Mouse (Mus musculus) adrenal gland, adult 18-20 months (tissue): Measurements from ENCODE around the gene Npas2. TPM values are rescaled to one million over a fixed set of nuclear protein-coding genes. Genes with fewer than 3 reads are reported as not detected.

Experiments
- DNase-seq, 2 experiments: peaks; one replicate each; pipeline ENCODE4 v3.0.0; 2021 to 2022; ENCODE audit warnings: low spot score in 2 of 2
- total RNA-seq, 2 experiments: library from RNA; stranded (reverse); gene quantifications; 1 replicate in 1 of 2; 2 replicates in 1 of 2; pipeline ENCODE4 v1.2.3; 2021

The Npas2 gene
- total RNA-seq, 2 experiments from 2014 or later: 6.1 to 11.9 TPM

- DNase-seq: peak; percentile 31 to 33
Observed at GRCm38 (mm10) chr1:39280989-39281875, 87.7 kb downstream of the Npas2 start.

- DNase-seq: peak in 1 of 2 experiments; percentile 20
Observed at GRCm38 (mm10) chr1:39281888-39282287, 88.4 kb downstream of the Npas2 start.

GRCm38 (mm10) chr1:39283323-39283722 lies 89.8 kb downstream of the Npas2 start:
- no peak for DNase-seq

GRCm38 (mm10) chr1:39284786-39285185 lies 91.3 kb downstream of the Npas2 start:
- peak in 1 of 2 experiments; percentile 56 for DNase-seq

DNA sequence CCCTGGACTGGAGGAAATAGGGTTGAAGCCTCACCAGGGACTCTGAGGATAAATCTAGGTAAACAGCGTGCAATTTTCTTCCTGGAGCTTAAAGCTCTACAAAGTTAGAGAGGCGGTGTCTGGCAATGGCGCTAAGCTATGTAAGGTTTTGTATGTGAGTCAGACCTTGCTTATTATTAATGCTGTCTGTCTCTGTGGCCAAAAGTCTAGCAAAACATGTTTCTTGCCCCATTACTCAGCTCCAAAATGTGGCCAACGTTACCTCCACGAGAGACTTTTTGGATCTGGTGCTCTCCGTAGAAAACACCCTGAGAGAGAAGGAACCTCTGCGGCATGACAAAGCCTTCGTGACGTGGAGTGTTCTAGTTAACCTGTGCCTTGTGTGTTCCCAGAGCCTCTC lies 93.5 kb downstream of the Npas2 start:
- DNase-seq: no peak

- no peak for DNase-seq
Observed at GRCm38 (mm10) chr1:39287831-39288230, 94.3 kb downstream of the Npas2 start.

- no peak for DNase-seq
Observed at GRCm38 (mm10) chr1:39288425-39288824, 94.9 kb downstream of the Npas2 start.

DNA sequence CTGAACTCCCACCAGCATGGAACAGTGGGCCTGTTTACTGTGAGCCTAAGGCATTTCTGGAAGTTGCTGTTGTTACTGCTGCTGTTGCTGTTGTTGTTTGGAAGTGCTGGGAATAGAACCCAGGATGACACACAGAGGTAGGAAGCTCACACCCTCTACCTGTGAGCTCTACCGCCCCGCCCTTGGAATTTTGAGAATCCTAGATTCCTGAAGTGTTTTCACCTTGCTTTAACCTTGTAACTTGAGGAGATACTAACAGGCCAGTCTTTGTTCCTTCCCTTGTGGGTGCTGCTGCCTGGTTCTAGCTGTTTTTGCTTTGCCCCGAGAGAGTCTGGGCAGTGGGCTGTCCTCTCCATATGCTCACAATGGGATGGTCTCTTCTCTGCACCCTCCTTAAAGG lies 98.5 kb downstream of the Npas2 start:
- no peak for DNase-seq

- no peak for DNase-seq
Observed at GRCm38 (mm10) chr1:39298294-39298693, 104.8 kb downstream of the Npas2 start.

- DNase-seq: no peak
Observed at GRCm38 (mm10) chr1:39300243-39300642, 106.7 kb downstream of the Npas2 start.

GRCm38 (mm10) chr1:39300676-39301075 lies 107.1 kb downstream of the Npas2 start:
- peak in 1 of 2 experiments; percentile 23 for DNase-seq

- DNase-seq: no peak
Observed at GRCm38 (mm10) chr1:39302246-39302645, 108.7 kb downstream of the Npas2 start.

DNA sequence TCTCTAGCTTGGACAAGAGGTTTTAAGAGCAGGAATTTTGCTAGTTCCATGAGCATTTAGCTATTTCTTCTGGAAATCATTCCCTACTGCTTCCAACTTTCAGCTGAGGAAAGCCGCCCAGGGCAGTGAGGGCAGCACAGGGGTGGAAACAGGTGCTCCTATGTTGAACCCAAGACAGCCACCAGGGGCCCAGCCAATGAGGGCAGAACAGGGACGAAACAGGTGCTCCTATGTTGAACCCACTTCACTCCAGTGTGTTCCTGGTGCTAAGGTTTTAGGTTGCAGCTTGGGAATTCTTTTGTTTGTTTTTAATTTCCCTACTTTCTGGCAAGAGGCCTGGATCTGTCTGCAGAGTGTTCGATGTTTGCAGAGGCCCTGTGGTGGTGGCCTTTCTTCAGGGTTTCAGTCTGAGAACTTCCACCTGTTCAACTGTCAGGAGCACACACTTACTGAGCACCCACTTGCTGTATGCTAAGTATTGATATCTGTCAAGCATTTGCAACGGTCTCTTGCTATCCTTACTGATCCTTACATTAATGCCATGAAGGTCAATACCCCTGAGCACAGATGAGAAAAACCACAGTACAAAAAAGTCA lies 109.6 kb downstream of the Npas2 start:
- DNase-seq: no peak

- no peak for DNase-seq
Observed at GRCm38 (mm10) chr1:39307291-39307690, 113.8 kb downstream of the Npas2 start.

DNA sequence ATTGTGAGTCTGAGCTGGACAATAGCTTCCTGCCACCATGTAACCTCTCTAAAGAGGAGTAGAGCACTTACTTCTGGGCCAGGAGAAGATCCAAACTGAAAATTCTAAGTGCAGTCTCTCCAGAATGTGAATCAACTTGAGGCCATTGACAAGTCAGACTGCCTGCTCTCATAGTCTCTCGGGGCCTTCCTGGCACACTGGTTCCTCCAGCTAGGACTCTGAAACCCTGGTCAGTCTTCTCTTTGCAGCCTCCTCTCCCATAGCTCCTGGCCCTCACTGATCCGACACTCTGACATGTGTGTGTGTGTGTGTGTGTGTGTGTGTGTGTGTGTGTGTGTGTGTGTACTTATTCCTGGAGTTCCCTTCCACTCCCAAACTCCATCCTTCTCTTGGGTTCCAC lies 114.4 kb downstream of the Npas2 start:
- no peak for DNase-seq

DNA sequence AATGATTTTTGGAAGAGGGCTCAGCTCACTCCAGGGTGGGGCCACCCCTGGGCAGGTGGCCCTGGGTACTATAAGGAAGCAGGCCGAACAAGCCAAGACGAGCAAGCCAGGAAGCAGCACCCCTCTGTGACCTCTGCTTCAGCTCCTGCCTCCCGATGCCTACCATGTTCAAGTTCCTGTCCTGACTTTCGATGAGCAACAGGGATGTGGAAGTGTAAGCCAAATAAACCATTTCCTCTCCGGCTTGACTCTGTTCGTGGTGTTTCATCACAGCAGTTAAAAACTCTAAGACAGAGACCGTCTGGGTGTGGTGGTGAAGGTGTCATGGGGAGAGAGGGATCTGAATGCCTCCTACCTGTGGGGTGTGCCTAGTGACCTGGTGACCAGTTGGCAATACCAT lies 116.0 kb downstream of the Npas2 start:
- no peak for DNase-seq

DNA sequence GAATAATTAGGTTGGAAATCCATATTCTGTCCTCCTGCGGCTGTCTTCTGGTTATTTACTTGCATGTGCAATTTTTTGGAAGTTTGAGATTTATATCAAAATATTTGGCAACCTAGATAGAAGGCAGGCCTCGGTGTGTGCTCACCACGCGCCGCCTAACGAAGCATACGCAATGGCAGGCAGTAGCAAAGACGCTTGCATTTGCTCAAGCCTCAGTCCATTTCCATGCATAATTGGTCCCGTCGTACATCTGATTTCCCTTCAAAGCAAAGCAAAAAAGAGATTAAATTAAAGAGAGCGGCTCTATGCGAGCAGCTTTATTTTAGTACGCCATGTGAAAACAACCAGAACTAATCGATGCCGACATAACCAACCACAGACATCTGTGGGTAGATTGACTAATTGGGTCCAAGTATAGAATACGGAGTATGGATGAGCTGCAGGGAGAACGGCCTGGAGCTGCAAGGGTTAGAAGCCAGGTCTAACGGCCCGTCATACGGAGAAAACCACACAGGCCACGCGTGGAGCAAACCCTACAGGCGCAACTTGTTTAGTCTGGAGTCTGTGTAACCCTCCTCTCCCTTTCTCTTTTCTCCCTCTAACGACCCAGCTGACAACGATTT lies 118.9 kb downstream of the Npas2 start:
- no peak for DNase-seq

DNA sequence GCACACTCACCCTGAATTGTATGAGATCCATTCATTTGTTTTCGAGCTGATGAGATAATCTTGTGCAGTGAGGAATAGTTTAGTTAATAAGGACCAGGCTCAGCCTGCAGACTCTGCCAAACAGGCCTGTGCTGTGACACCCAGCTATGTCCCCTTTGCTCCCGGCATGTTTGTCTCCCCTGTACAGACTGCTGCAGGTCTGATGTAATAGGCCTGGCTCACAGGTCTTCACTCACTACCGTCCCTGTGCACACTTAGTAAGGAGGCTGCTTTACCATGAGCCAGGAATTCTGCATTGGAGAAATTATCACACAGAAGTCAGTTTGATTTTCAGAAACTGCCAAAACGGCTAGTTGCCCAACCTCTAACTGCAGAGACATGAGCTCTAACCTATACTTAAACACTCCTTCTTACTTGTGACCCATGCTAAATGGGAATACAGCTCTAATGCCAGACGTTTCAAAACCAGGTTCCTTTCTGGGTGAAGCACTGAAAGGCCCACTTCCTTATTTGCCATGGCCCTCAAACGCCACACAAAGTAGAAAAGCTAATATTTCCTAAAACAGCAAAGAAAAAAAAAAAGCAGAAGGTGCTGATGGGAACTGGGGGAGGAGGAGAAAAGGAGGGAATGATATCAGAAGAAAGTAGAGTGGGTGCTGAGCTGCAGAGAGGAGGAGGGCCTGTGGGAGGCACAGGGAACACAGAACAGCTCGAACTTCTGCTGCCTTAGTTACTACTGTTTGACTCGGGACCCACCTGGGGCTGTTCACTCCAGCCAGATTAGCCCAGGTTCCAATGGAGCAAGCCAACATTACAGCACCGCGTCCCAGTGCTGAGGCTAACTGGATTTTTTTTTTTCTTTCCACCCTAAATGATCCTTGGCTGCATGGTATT lies 120.1 kb downstream of the Npas2 start:
- no peak for DNase-seq

DNA sequence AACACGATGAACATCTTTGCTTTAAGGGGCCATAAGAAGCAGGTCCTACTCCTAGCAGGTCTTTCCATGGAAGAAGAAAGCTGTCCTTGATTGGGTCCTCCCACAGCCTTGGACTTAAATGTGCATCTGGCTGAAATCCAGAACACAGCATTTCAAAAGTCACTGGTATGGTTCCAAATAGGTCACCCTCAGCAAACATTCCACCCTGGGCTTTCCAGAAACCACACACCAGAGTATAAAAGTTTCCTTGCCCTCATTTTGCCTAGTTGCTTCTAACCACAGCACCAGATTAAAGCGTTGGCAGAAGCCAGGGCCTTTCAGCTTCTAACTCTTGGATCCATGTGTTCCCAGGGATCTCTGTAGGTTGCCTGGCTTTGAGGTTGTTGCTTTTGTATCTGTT lies 124.4 kb downstream of the Npas2 start:
- peak in 1 of 2 experiments; percentile 40 for DNase-seq

DNA sequence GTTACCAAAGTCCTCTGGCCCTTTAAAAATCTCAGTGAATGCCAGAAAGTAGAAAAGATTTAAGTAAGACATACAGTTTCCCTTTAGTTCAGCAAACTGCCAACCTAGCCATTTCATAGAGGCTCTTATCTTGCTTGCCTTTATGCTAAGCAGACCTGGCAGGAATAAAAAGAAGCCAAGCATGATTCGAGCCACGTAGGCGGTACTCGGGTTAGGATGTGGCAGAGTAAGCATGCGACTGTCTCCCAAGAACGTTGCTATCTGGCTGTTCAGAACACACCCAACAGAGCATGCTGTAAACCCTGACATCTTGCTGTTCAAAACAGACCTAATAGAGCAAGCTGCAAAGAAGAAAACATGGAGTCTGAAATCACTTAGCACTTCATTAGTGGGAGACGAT lies 125.3 kb downstream of the Npas2 start:
- no peak for DNase-seq

DNA sequence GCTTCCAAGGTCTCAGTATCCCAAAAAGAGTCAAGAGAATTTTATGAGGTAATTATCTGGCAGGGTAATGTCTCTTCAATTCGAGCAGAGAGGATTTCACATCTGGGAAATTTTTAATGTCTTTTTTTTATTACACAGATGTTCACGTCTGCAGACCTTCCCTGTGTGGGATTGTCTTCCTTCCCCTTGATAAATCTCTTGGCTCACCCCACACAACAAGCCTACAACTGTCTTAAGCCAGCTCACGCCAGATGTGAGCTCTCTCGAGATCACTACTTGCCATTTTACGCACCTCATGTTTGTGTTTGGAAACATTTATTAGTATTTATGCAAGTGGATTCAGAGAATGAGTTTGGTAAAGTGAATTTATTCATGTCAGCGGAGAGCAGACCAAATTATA lies 128.4 kb downstream of the Npas2 start:
- DNase-seq: no peak
